Mouse (Mus musculus): ENCODE data around the gene Il6st.

Gene Il6st

GRCm38 (mm10) chr13:112442867-112443529, 20.9 kb upstream of the Il6st start:
- DNase-seq, result no peak

GRCm38 (mm10) chr13:112447108-112447665, 16.7 kb upstream of the Il6st start:
- DNase-seq, result no peak

GRCm38 (mm10) chr13:112450210-112450609, 13.7 kb upstream of the Il6st start:
- DNase-seq, result no peak

GRCm38 (mm10) chr13:112457366-112457765, 6.5 kb upstream of the Il6st start:
- no peak for DNase-seq

DNA sequence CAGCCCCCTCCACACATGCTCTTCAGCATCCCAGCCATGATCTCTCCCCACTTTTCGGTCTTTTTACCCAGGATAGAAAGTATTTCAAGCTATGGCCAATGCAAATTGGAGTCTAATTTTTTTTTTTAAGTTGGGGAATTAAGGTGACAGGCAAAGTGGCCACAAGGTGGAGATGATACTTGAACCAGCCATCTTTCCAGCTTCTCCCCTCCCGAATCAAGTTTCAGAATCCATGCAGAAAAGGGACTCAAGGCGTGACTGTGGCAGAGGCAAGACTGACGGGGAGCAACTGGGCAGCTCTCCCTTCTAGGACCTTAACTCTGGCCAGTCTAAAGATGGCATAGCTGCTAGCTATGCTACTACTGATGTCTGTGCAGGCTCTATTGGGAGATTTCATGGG, 5.9 kb upstream of the Il6st start:
- no peak for DNase-seq

DNA sequence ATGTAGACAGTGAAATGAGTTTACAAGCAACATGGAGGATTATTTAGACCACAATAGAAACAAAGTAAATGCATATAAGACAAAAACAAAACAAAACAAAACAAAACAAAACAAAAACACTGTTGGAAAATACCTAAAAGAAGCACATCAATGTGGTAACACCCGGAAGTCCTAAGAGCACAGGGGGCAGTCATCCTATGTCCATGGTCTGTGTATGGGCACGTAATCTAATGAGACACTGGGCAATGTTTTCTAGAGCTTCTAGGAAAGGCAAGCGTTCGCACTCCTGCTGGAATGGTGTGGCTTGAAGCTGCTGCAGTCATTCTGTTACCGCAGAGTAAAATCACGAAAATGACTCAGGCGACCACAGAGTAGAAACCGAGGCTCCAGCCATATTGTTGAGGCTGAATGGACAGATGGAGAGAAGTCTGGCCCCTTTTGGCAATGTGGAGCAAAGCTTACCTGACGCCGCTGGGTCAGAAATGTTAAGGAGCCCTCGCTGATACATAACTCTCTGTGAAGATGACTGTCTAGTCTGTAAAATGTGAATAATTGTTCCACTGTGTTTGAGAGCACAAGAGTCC, 5.3 kb upstream of the Il6st start:
- no peak for DNase-seq

DNA sequence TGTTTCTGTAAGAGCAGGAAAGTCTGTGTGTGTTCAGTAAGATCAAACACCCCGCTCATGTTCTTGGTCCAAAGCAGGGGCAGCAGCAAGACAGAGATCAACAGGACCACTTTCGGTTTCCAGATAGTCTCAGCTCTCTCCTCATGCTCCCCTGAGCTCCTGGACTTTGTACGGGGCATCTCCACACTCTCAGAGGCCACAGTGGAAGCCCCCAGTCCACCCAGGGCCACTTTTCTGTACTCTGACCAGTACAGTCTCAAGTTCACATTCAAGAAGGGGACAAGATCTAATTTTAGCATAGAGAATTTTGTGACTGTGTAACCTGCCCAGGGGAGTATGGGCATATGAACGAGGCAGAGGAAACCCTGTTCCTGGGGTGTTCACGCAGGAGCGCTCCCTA, 3.9 kb upstream of the Il6st start:
- no peak for DNase-seq

GRCm38 (mm10) chr13:112462411-112462987, 1.4 kb upstream of the Il6st start:
- DNase-seq, result no peak

DNA sequence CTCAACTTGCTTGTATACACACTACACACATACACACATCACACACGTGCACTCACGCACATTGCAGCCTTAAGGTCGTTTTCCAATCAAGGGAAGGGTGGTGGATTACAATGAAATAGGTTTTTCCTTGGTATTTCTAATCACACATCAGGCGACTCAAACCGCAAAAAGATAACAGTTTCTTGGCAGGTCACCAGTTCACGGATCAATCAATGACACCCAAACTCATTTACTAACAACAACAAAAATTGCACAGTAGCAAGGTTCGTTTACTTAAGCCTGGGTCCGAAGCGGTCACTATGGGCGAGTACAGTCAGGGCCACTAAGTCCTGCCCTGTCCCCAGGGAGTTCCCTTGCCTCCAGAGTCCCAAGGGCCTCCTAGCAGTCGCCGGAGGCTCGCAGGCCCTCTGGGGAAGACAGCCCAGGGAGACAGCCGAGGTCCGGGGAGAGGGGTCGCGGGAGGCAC, 500 bp upstream of the Il6st start:
- DNase-seq, result no peak

DNA sequence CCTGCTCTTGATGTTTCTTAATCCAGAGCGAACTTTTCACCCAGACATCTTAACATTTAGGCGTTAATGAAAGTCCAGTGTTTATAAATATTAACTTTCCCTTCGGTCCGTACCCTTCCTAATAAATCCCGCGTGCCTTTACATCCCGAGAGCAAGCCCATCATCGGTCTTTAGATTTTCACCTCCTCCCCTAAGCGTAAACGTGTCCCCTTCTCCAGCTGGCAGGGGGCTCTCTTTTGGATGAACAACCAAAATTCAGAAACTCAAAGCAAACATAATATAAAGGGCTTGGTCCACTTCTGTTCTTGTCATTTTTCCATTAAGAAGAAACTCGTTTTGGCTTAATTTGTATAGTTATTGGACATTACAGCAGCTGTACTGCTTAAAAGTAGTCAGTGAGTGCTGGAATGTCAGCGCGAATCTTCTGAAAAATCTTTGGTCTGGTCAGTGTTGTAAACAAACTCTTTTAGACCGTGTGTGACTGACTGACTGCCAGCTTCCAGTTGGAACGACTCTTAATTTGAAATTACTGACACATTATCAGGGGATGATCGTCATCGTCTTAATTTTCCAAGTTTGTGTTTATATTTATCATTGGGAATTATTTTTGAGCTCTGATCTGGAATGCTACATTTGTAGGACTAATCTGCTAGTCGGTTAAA, 887 bp downstream of the Il6st start:
- DNase-seq, result peak in 1 of 2 experiments; percentile 33

GRCm38 (mm10) chr13:112465585-112465984, 1.7 kb downstream of the Il6st start:
- no peak for DNase-seq

- DNase-seq, result no peak
Measured at GRCm38 (mm10) chr13:112466136-112466945, 2.5 kb downstream of the Il6st start.

DNA sequence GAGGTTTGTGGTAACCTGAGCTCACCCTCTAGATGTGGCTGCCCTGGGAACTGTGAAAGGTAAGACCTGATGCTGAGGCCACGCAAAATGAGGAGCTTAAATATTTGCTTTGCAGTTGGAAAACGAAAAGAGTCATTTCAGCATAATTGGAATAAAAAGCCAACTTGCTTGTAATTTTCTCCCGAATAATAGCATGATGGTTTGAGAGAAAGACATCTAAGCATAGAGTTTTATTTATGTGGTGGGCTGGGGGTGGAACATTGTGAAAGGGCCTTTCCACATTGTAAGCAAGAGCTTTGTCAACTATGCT, 3.0 kb downstream of the Il6st start:
- no peak for DNase-seq

DNA sequence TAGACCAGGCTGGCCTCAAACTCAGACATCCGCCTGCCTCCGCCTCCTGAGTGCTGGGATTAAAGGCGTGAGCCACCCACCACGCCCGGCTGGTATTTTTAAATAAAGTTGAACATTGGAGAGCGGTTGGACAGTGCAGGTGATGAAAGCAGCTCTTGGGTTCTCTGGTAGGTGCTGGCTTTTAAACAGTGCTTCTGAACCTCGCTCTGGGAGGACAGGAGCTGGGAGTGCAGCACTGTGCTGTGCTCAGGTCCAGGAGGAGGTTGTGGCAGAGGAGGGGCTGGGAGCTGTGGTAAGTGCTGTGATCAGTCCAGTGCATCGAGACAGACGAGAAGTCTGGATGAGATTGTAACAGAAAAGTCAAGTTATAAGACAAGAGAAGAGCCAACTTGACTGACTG, 3.5 kb downstream of the Il6st start:
- no peak for DNase-seq

GRCm38 (mm10) chr13:112469491-112469890, 5.6 kb downstream of the Il6st start:
- DNase-seq, result no peak

GRCm38 (mm10) chr13:112471201-112471600, 7.3 kb downstream of the Il6st start:
- no peak for DNase-seq

DNA sequence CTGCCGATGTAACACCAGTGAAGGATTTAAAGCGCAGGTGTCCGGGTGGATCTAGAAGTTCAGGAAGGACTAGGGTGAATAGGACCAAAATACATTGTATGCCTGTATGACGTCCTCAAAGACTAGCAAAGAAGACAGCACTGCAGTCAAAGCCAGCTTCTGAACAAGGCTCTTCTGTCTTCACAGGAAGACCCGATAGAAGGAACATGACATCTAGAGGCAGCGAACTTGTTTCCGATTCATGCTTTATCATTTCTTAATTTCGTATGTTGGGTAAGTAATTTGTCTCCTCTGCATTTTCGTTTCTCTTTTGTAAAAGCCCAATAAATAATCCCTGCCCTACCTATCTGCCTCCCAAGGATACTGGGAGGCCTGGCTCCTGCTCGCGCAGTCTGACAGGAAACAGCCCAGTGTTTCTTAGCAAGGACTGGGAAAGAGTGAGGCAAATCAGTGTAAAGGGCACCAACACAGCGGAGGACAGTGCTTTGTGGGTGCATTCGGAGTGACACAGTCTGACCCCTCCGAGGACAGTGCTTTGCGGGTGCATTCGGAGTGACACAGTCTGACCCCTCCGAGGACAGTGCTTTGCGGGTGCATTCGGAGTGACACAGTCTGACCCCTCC, 8.6 kb downstream of the Il6st start:
- DNase-seq, result no peak

- no peak for DNase-seq
Measured at GRCm38 (mm10) chr13:112473757-112474755, 10.2 kb downstream of the Il6st start.

- no peak for DNase-seq
Measured at GRCm38 (mm10) chr13:112479032-112479431, 15.2 kb downstream of the Il6st start.

DNA sequence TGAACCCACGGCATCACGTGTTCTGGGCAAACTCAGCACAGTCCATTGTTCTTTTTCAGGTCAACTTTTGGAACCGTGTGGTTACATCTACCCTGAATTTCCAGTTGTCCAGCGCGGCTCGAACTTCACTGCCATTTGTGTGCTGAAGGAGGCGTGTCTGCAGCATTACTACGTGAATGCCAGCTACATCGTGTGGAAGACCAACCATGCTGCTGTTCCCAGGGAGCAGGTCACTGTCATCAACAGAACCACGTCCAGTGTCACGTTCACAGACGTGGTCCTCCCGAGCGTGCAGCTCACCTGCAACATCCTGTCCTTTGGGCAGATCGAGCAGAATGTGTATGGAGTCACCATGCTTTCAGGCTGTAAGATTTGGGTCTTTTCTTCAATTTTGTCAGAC, 16.1 kb downstream of the Il6st start:
- no peak for DNase-seq

DNA sequence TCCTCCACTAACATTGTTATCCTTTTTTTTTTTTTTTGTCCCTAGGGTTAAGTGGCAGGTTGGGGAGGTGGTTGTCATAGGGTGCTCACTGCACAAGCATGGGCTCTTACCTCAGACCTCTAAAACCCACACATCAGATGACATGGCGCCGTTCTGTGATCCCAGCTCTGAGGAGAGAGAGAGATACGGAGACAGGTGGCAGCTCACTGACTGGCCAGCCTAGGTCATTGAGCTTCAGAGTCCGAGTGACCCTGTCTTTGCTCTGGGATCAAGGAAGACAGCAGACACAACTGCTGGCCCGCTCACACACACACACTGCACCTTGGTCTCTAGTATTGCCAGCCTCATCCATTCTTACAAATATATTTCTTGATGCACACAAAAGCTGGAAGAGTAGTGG, 18.7 kb downstream of the Il6st start:
- DNase-seq, result no peak
